Mouse (Mus musculus): ENCODE measurements around the gene Tcte2. TPM values are rescaled to one million over a fixed set of nuclear protein-coding genes. Genes with fewer than 3 reads are reported as not detected.

Tcte2 gene
- polyA plus RNA-seq, 1 experiment from 2014 or later = 1.2 TPM

GRCm38 (mm10) chr17:13754940-13755339 lies 6.7 kb downstream of the Tcte2 start:
- Histone ChIP-seq H3K36me3 (ENCODE audit: control insufficient read depth, insufficient read depth, low read length) (no peaks in the 10 kb centered on the region), H3K4me2 (no peak overlapping the region), H3K9me3 (ENCODE audit: control insufficient read depth, low read length) (no peaks in the 10 kb centered on the region), H3K27me3 (replicated peaks; ENCODE audit: control insufficient read depth, insufficient read depth, low read length) (peaks cover 19% of the 10 kb centered on the region), H3K9ac (ENCODE audit: low read depth, low read length) (no peak overlapping the region), H3K27ac (ENCODE audit: low read depth, low read length) (no peak overlapping the region), H3K4me1 (replicated peaks; ENCODE audit: control insufficient read depth, insufficient read depth, low read length) (no peaks in the 10 kb centered on the region), H3K4me3 (ENCODE audit: low read depth, low read length) (no peak overlapping the region)
- no peak for ATAC-seq (replicated peaks; ENCODE audit: low FRiP score)
- no peak for DNase-seq (ENCODE audit: low spot score)
- 76% methylated on average over 6 of the region's 6 CpGs for WGBS

DNA sequence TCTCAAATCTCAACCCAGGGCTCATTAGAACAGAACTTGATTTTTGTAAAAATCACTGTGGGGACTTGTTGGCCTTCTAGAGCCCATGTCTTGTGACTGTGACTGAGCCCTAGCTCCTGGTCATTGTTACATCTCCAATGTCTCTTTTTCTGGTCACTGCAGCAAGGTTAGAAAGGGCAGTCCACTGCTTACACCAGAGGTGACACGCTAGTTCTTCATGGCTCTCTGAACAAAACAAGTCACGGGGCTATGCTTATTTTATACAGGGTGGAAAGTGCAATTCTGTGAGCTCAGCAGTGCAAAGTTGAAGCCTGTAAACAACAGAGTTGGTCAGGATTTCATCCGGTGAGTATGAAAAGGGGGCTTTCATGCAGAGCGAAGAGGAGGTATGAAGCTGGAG lies 7.7 kb downstream of the Tcte2 start:
- DNase-seq (ENCODE audit: low spot score) = no peak
- Histone ChIP-seq H3K9ac (ENCODE audit: low read depth, low read length) (no peak overlapping the region), H3K36me3 (ENCODE audit: control insufficient read depth, insufficient read depth, low read length) (no peaks in the 10 kb centered on the region), H3K27me3 (replicated peaks; ENCODE audit: control insufficient read depth, insufficient read depth, low read length) (peaks cover 9% of the 10 kb centered on the region), H3K9me3 (ENCODE audit: control insufficient read depth, low read length) (no peaks in the 10 kb centered on the region), H3K27ac (ENCODE audit: low read depth, low read length) (no peak overlapping the region), H3K4me2 (no peak overlapping the region), H3K4me1 (replicated peaks; ENCODE audit: control insufficient read depth, insufficient read depth, low read length) (no peaks in the 10 kb centered on the region), H3K4me3 (ENCODE audit: low read depth, low read length) (no peak overlapping the region)
- ATAC-seq (replicated peaks; ENCODE audit: low FRiP score) = no peak
- 77% methylated on average over 4 of the region's 4 CpGs for WGBS

DNA sequence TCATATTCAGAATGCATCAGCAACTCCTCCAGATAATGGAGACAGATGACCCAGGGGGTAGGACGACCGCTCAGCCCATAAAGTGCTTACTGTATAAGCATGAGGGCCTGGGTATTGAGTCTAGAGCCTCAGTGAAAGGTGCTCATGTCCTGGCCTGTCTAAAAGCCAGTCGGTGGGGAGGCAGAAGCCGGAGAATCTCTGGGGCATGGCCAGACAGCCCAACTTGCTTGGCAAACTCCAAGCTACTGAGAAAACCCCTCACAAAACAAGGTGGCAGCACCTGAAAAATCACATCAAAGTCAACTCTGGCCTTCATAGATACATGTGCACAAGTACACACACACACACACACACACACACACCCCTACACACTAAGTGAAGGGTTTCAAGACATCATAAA lies 12.6 kb downstream of the Tcte2 start:
- Histone ChIP-seq H3K36me3 (ENCODE audit: control insufficient read depth, insufficient read depth, low read length) (no peaks in the 10 kb centered on the region), H3K9me3 (ENCODE audit: control insufficient read depth, low read length) (no peaks in the 10 kb centered on the region), H3K4me2 (no peak overlapping the region), H3K9ac (ENCODE audit: low read depth, low read length) (no peak overlapping the region), H3K27ac (ENCODE audit: low read depth, low read length) (no peak overlapping the region), H3K4me1 (replicated peaks; ENCODE audit: control insufficient read depth, insufficient read depth, low read length) (peaks cover under 1% of the 10 kb centered on the region; the same call in 1 of the 2 replicates), H3K27me3 (replicated peaks; ENCODE audit: control insufficient read depth, insufficient read depth, low read length) (0 out of 2 replicates have a peak, but pooled peaks cover 2% of the 10 kb centered on the region), H3K4me3 (ENCODE audit: low read depth, low read length) (no peak overlapping the region)
- DNase-seq (ENCODE audit: low spot score) (no peak), ATAC-seq (replicated peaks; ENCODE audit: low FRiP score) (no peak)
- WGBS = 86% methylated on average over 4 of the region's 4 CpGs

- Histone ChIP-seq H3K4me3 (ENCODE audit: low read depth, low read length) (no peak overlapping the region), H3K27me3 (replicated peaks; ENCODE audit: control insufficient read depth, insufficient read depth, low read length) (peaks cover 8% of the 10 kb centered on the region; the same call in 1 of the 2 replicates), H3K27ac (ENCODE audit: low read depth, low read length) (no peak overlapping the region), H3K9me3 (ENCODE audit: control insufficient read depth, low read length) (no peaks in the 10 kb centered on the region), H3K4me2 (no peak overlapping the region), H3K4me1 (replicated peaks; ENCODE audit: control insufficient read depth, insufficient read depth, low read length) (peaks cover 7% of the 10 kb centered on the region), H3K9ac (ENCODE audit: low read depth, low read length) (no peak overlapping the region), H3K36me3 (ENCODE audit: control insufficient read depth, insufficient read depth, low read length) (no peaks in the 10 kb centered on the region)
- WGBS = 86% methylated on average over 9 of the region's 9 CpGs
- DNase-seq (ENCODE audit: low spot score) (no peak), ATAC-seq (replicated peaks; ENCODE audit: low FRiP score) (no peak)
Observed at GRCm38 (mm10) chr17:13747681-13748080, 13.9 kb downstream of the Tcte2 start.

DNA sequence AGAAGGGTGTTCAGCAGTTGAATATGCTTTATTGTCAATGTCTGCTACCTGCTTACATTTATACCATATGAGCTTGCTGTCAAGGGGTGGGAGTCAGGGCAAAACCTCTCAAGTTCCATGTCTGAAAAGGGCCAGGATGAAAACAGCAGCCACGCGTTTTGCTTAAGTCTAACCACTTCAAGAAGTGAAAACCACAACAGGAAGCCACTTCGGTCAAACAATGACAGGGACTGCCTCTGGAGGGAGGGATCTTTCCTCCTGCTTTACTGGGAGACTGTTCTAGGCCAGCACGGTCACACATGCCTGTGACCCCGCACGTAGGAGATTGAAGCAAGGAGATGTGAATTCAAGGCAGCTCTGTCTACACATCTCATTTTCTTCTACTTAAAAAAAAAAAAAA lies 15.3 kb downstream of the Tcte2 start:
- peak; percentile 27 for DNase-seq (ENCODE audit: low spot score)
- H3K4me2 ChIP-seq = no peak overlapping the region

GRCm38 (mm10) chr17:13745373-13745772 lies 16.3 kb downstream of the Tcte2 start:
- DNase-seq (ENCODE audit: low spot score) (no peak), ATAC-seq (replicated peaks; ENCODE audit: low FRiP score) (no peak)
- Histone ChIP-seq H3K36me3 (ENCODE audit: control insufficient read depth, insufficient read depth, low read length) (no peaks in the 10 kb centered on the region), H3K27ac (ENCODE audit: low read depth, low read length) (no peak overlapping the region), H3K27me3 (replicated peaks; ENCODE audit: control insufficient read depth, insufficient read depth, low read length) (peaks cover 8% of the 10 kb centered on the region; the same call in 1 of the 2 replicates), H3K4me1 (replicated peaks; ENCODE audit: control insufficient read depth, insufficient read depth, low read length) (peaks cover 10% of the 10 kb centered on the region), H3K4me3 (ENCODE audit: low read depth, low read length) (no peak overlapping the region), H3K9me3 (ENCODE audit: control insufficient read depth, low read length) (no peaks in the 10 kb centered on the region), H3K4me2 (no peak overlapping the region), H3K9ac (ENCODE audit: low read depth, low read length) (no peak overlapping the region)
- WGBS = 51% methylated on average over 2 of the region's 2 CpGs

More for the DNA sequence above, 15.3 kb downstream of the Tcte2 start:
- no peak overlapping the region for H3K4me3 ChIP-seq (ENCODE audit: low read depth, low read length)
- H3K9ac ChIP-seq (ENCODE audit: low read depth, low read length) = no peak overlapping the region
- ATAC-seq (replicated peaks; ENCODE audit: low FRiP score) = no peak
- H3K4me1 ChIP-seq (replicated peaks; ENCODE audit: control insufficient read depth, insufficient read depth, low read length) = peaks cover 8% of the 10 kb centered on the region
- H3K27ac ChIP-seq (ENCODE audit: low read depth, low read length) = no peak overlapping the region
- WGBS = 43% methylated on average over 6 of the region's 6 CpGs
- no peaks in the 10 kb centered on the region for H3K9me3 ChIP-seq (ENCODE audit: control insufficient read depth, low read length)
- no peaks in the 10 kb centered on the region for H3K36me3 ChIP-seq (ENCODE audit: control insufficient read depth, insufficient read depth, low read length)
- H3K27me3 ChIP-seq (replicated peaks; ENCODE audit: control insufficient read depth, insufficient read depth, low read length) = peaks cover 8% of the 10 kb centered on the region; the same call in 1 of the 2 replicates

GRCm38 (mm10) chr17:13744824-13745223 lies 16.8 kb downstream of the Tcte2 start:
- H3K27ac ChIP-seq (ENCODE audit: low read depth, low read length) = no peak overlapping the region
- H3K9me3 ChIP-seq (ENCODE audit: control insufficient read depth, low read length) = no peaks in the 10 kb centered on the region
- H3K36me3 ChIP-seq (ENCODE audit: control insufficient read depth, insufficient read depth, low read length) = no peaks in the 10 kb centered on the region
- no peak for ATAC-seq (replicated peaks; ENCODE audit: low FRiP score)
- H3K4me2 ChIP-seq = no peak overlapping the region
- peaks cover 10% of the 10 kb centered on the region for H3K4me1 ChIP-seq (replicated peaks; ENCODE audit: control insufficient read depth, insufficient read depth, low read length)
- 68% methylated on average over 4 of the region's 4 CpGs for WGBS
- peaks cover 8% of the 10 kb centered on the region; the same call in 1 of the 2 replicates for H3K27me3 ChIP-seq (replicated peaks; ENCODE audit: control insufficient read depth, insufficient read depth, low read length)
- H3K4me3 ChIP-seq (ENCODE audit: low read depth, low read length) = no peak overlapping the region
- no peak overlapping the region for H3K9ac ChIP-seq (ENCODE audit: low read depth, low read length)
- DNase-seq (ENCODE audit: low spot score) = peak; percentile 24

- no peak overlapping the region for H3K4me2 ChIP-seq
- peaks cover 10% of the 10 kb centered on the region for H3K4me1 ChIP-seq (replicated peaks; ENCODE audit: control insufficient read depth, insufficient read depth, low read length)
- WGBS = 75% methylated on average over 6 of the region's 6 CpGs
Observed at GRCm38 (mm10) chr17:13744219-13744618, 17.4 kb downstream of the Tcte2 start.

DNA sequence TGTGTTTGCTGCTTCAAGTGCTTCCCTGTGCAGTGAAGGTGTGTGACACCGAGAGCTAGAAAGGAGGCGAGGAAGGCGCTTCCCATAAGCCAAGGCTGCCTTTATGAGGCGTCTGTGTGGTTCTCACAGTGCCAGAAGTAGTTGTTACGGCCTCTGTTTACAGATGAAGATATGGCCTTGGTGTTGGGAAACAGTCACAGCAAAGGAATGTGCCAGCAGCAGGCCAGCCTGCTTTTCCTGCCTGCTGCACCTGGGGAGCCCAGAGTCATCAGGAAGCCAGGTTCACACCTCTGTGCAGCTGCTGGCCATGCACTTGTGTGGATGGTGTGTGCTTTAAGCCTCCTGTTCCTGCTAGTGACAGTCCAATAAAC lies 17.9 kb downstream of the Tcte2 start:
- Histone ChIP-seq H3K27ac (ENCODE audit: low read depth, low read length) (no peak overlapping the region), H3K27me3 (replicated peaks; ENCODE audit: control insufficient read depth, insufficient read depth, low read length) (peaks cover 8% of the 10 kb centered on the region; the same call in 1 of the 2 replicates), H3K4me3 (ENCODE audit: low read depth, low read length) (no peak overlapping the region), H3K36me3 (ENCODE audit: control insufficient read depth, insufficient read depth, low read length) (no peaks in the 10 kb centered on the region), H3K4me1 (replicated peaks; ENCODE audit: control insufficient read depth, insufficient read depth, low read length) (peaks cover 10% of the 10 kb centered on the region), H3K9ac (ENCODE audit: low read depth, low read length) (no peak overlapping the region), H3K4me2 (no peak overlapping the region), H3K9me3 (ENCODE audit: control insufficient read depth, low read length) (no peaks in the 10 kb centered on the region)
- WGBS = 22% methylated on average over 5 of the region's 5 CpGs
- DNase-seq (ENCODE audit: low spot score) (no peak), ATAC-seq (replicated peaks; ENCODE audit: low FRiP score) (peak; percentile 25; the same call in 1 of the 2 replicates)

More at GRCm38 (mm10) chr17:13744219-13744618, 17.4 kb downstream of the Tcte2 start:
- H3K9me3 ChIP-seq (ENCODE audit: control insufficient read depth, low read length) = no peaks in the 10 kb centered on the region
- DNase-seq (ENCODE audit: low spot score) (peak; percentile 24), ATAC-seq (replicated peaks; ENCODE audit: low FRiP score) (no peak)
- peaks cover 8% of the 10 kb centered on the region; the same call in 1 of the 2 replicates for H3K27me3 ChIP-seq (replicated peaks; ENCODE audit: control insufficient read depth, insufficient read depth, low read length)
- H3K36me3 ChIP-seq (ENCODE audit: control insufficient read depth, insufficient read depth, low read length) = no peaks in the 10 kb centered on the region
- no peak overlapping the region for H3K4me3 ChIP-seq (ENCODE audit: low read depth, low read length)
- no peak overlapping the region for H3K27ac ChIP-seq (ENCODE audit: low read depth, low read length)
- H3K9ac ChIP-seq (ENCODE audit: low read depth, low read length) = no peak overlapping the region
